Mouse (Mus musculus): ENCODE measurements around the gene Shroom1.
"Not testable (repeated sequence)": the region's sequence is repeated elsewhere in the genome, so short reads cannot be mapped to it uniquely, and the experiment has no call there.

The Shroom1 gene

GRCm38 (mm10) chr11:53456474-53457371 is at the start of gene Shroom1, which contains the start of gene Gm10447:
Gene Shroom1, plus strand, starts transcription at chr11:53457205.
Gene Gm10447, minus strand, starts transcription at chr11:53457110.
- in situ Hi-C loops (cut with MboI; ENCODE audit: unreplicated experiment in 2 of 2), result loop anchor here in 1 of 2 experiments (25.0 kb wide), 1 partner anchor 806 kb away; the partner anchor contains the start of gene Il3

- in situ Hi-C loops (cut with MboI; ENCODE audit: unreplicated experiment in 2 of 2), result loop anchor here in 1 of 2 experiments (10.0 to 25.0 kb wide), 2 partner anchors 999 to 1707 kb away; no protein-coding TSS in a partner anchor
Measured at GRCm38 (mm10) chr11:53411738-53412137, 45.3 kb upstream of the Shroom1 start.

GRCm38 (mm10) chr11:53413871-53414270 is 43.1 kb upstream of the Shroom1 start:
- in situ Hi-C loops (cut with MboI; ENCODE audit: unreplicated experiment in 2 of 2), result loop anchor here in 1 of 2 experiments (10.0 to 25.0 kb wide), 2 partner anchors 1002 to 1709 kb away; no protein-coding TSS in a partner anchor

GRCm38 (mm10) chr11:53418048-53418447 is 39.0 kb upstream of the Shroom1 start:
- in situ Hi-C loops (cut with MboI; ENCODE audit: unreplicated experiment in 2 of 2), result loop anchor here in 1 of 2 experiments (10.0 to 25.0 kb wide), 2 partner anchors 1006 to 1713 kb away; no protein-coding TSS in a partner anchor

- in situ Hi-C loops (cut with MboI; ENCODE audit: unreplicated experiment in 2 of 2), result loop anchor here in 1 of 2 experiments (5.0 to 25.0 kb wide), 2 partner anchors 36 to 1011 kb away; no protein-coding TSS in a partner anchor
Measured at GRCm38 (mm10) chr11:53423036-53423435, 34.0 kb upstream of the Shroom1 start, which contains the start of gene Leap2. Gene Leap2, minus strand, starts transcription at chr11:53423170.

GRCm38 (mm10) chr11:53424826-53425225 is 32.2 kb upstream of the Shroom1 start:
- in situ Hi-C loops (cut with MboI; ENCODE audit: unreplicated experiment in 2 of 2), result loop anchor here in 1 of 2 experiments (5.0 to 25.0 kb wide), 2 partner anchors 38 to 1013 kb away; no protein-coding TSS in a partner anchor

GRCm38 (mm10) chr11:53425251-53425650 is 31.8 kb upstream of the Shroom1 start:
- in situ Hi-C loops (cut with MboI; ENCODE audit: unreplicated experiment in 2 of 2), result no loop called here

GRCm38 (mm10) chr11:53425711-53426255 is 31.2 kb upstream of the Shroom1 start:
- in situ Hi-C loops (cut with MboI; ENCODE audit: unreplicated experiment in 2 of 2), result no loop called here

- in situ Hi-C loops (cut with MboI; ENCODE audit: unreplicated experiment in 2 of 2), result not testable (repeated sequence)
Measured at GRCm38 (mm10) chr11:53426914-53427313, 30.1 kb upstream of the Shroom1 start.

- in situ Hi-C loops (cut with MboI; ENCODE audit: unreplicated experiment in 2 of 2), result no loop called here
Measured at GRCm38 (mm10) chr11:53427993-53428715, 28.9 kb upstream of the Shroom1 start.

- in situ Hi-C loops (cut with MboI; ENCODE audit: unreplicated experiment in 2 of 2), result no loop called here
Measured at GRCm38 (mm10) chr11:53428716-53429057, 28.3 kb upstream of the Shroom1 start.

- in situ Hi-C loops (cut with MboI; ENCODE audit: unreplicated experiment in 2 of 2), result no loop called here
Measured at GRCm38 (mm10) chr11:53429182-53429581, 27.8 kb upstream of the Shroom1 start.

- in situ Hi-C loops (cut with MboI; ENCODE audit: unreplicated experiment in 2 of 2), result no loop called here
Measured at GRCm38 (mm10) chr11:53430300-53430669, 26.7 kb upstream of the Shroom1 start.

GRCm38 (mm10) chr11:53430670-53431346 is 26.2 kb upstream of the Shroom1 start, which contains the start of the genes Uqcrq and Gdf9:
Gene Uqcrq, minus strand, starts transcription at chr11:53430831.
Gene Gdf9, plus strand, starts transcription at chr11:53431023.
- in situ Hi-C loops (cut with MboI; ENCODE audit: unreplicated experiment in 2 of 2), result no loop called here

- in situ Hi-C loops (cut with MboI; ENCODE audit: unreplicated experiment in 2 of 2), result no loop called here
Measured at GRCm38 (mm10) chr11:53431347-53432056, 25.5 kb upstream of the Shroom1 start.

- in situ Hi-C loops (cut with MboI; ENCODE audit: unreplicated experiment in 2 of 2), result no loop called here
Measured at GRCm38 (mm10) chr11:53433057-53433456, 23.9 kb upstream of the Shroom1 start.

GRCm38 (mm10) chr11:53435504-53435903 is 21.5 kb upstream of the Shroom1 start:
- in situ Hi-C loops (cut with MboI; ENCODE audit: unreplicated experiment in 2 of 2), result no loop called here

GRCm38 (mm10) chr11:53436338-53436737 is 20.7 kb upstream of the Shroom1 start:
- in situ Hi-C loops (cut with MboI; ENCODE audit: unreplicated experiment in 2 of 2), result no loop called here

- in situ Hi-C loops (cut with MboI; ENCODE audit: unreplicated experiment in 2 of 2), result no loop called here
Measured at GRCm38 (mm10) chr11:53441921-53442320, 15.1 kb upstream of the Shroom1 start.

Data from v-Abl transformed pro-B cells (cell line).